Mouse (Mus musculus) cerebellum, adult 18-20 months (tissue): ENCODE measurements around the gene Lpcat1.

Source experiments
- DNase-seq, 2 experiments: peaks; one replicate each; pipeline ENCODE4 v3.0.0; 2021

Lpcat1 gene

GRCm38 (mm10) chr13:73477841-73478240 lies 10.8 kb downstream of the Lpcat1 start:
- DNase-seq: peak; percentile 45 to 52

GRCm38 (mm10) chr13:73482476-73482875 lies 15.5 kb downstream of the Lpcat1 start:
- no peak for DNase-seq

DNA sequence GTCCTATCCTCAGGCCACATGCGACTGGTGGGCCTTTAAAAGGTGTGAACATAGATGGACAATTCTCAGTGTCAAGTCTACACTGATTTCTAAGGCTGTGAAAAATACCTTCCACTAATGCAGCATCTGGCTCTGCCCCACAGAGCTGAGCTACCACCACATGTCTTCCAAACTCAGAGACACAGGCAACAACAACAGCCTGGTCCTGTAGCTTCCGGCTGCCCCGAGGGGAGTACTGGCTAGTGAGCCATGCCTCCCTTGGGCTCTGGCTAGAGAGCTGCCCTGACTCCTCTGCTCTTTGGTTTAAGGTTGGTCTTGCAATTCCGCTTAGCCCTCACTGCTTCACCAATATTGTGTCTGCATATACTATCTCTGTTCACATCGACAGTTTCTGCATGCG lies 16.3 kb downstream of the Lpcat1 start:
- no peak for DNase-seq

- DNase-seq: no peak
Observed at GRCm38 (mm10) chr13:73484171-73484570, 17.2 kb downstream of the Lpcat1 start.

- no peak for DNase-seq
Observed at GRCm38 (mm10) chr13:73488105-73488504, 21.1 kb downstream of the Lpcat1 start.

GRCm38 (mm10) chr13:73488707-73489106 lies 21.7 kb downstream of the Lpcat1 start:
- no peak for DNase-seq

- DNase-seq: no peak
Observed at GRCm38 (mm10) chr13:73489986-73490385, 23.0 kb downstream of the Lpcat1 start.

DNA sequence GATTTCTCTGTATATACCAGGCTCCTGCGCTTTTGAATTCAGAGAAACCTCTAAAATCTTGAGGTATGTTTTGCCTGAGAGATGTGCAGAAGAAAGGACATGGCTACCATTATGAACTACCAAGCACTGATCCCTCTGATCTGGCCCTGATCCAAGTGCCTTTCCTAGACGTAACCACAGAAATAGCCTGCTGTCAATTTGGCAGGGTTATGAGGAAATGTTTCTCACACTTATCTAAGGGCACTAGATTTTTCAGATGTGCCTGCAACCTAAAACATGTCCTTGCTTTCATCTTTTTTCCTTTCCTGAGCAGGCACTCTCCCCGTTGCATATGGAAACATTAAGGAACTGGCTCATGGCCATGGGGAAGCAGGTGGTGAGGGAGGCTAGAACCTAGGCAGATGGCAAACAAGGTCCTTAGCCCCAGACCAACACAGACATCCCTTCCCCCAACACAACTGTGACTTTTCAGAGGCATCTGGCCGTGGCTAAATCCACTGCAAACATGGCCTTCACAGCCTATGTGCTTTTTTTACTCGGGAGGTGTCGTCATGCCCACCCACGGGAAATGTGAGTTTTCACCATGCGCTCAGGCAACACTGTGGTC lies 23.7 kb downstream of the Lpcat1 start:
- DNase-seq: peak; percentile 77 to 83

GRCm38 (mm10) chr13:73493183-73493582 lies 26.2 kb downstream of the Lpcat1 start:
- no peak for DNase-seq

DNA sequence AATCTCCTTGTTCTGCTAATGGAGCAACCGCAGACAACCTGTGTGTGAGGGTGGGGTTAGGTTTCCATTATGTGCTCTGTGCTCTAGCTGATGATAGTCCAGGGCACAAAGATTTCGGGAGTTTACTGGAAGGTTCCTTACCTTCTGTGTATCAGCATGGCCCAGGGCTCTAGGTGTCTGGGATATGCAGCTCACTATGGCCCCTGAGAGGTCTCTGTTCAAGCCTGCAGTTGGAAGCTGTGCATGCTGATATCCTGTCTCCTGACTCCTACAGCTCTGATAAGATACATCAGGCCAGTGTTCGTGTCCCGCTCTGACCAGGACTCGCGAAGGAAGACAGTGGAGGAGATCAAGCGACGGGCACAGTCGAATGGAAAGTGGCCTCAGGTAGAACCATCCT lies 27.5 kb downstream of the Lpcat1 start:
- no peak for DNase-seq

DNA sequence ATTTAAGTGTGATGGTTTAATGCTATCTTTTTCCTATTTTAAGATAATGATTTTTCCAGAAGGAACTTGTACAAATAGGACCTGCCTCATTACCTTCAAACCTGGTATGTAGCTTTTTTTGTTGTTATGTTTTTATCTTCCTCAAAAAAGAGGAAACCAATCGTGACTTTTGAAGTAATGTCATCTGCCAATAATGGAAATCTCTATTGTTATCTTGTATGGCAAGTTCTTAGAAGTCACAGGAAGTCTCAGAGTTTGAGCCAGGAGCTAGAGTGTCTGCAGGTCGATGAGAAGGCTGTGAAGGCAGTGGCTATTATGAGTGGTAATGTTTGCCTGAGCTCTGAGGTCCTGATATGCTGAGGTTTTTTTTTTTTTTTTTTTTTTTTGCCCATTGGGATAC lies 29.1 kb downstream of the Lpcat1 start:
- DNase-seq: no peak

- no peak for DNase-seq
Observed at GRCm38 (mm10) chr13:73499893-73500604, 33.1 kb downstream of the Lpcat1 start.

GRCm38 (mm10) chr13:73502719-73503118 lies 35.7 kb downstream of the Lpcat1 start:
- DNase-seq: peak in 1 of 2 experiments; percentile 29

- peak; percentile 78 to 88 for DNase-seq
Observed at GRCm38 (mm10) chr13:73505686-73506467, 38.9 kb downstream of the Lpcat1 start.

DNA sequence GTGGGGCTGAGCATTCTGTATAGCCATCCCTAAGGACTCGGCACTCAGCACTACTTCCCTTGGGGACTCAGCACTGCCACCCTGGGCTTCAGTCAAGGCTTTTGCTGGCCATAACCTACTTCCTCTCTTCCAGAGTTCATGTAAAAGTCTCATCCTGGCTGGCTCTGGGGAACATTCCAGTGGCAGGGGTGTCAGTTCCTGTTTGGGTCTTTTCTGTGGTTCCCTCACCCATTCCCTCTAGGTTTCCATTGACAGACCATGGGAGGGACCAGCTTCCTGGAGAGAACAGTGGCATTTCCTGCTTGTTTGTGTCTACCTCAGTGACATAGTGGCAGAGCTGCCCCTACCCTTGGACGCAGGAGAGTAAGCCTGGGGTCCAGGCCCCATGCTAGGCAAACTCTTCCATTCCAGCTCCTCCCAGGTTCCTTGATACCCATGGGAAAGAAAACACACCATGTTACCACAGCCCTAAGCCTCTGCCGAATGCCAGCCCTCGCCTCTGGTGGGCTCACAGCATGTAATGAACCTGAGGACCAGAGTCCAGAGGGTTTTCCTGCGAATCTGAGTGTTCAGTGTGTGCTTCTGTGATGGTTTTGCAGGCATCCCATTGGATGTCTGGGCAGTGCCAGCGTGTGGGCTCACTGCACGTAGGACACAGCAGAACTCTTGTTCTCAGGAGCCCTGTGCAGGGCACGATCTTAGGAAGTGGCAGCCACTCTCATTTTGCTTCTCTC lies 42.0 kb downstream of the Lpcat1 start:
- no peak for DNase-seq

- DNase-seq: peak; percentile 44 to 63
Observed at GRCm38 (mm10) chr13:73509869-73510268, 42.9 kb downstream of the Lpcat1 start.

DNA sequence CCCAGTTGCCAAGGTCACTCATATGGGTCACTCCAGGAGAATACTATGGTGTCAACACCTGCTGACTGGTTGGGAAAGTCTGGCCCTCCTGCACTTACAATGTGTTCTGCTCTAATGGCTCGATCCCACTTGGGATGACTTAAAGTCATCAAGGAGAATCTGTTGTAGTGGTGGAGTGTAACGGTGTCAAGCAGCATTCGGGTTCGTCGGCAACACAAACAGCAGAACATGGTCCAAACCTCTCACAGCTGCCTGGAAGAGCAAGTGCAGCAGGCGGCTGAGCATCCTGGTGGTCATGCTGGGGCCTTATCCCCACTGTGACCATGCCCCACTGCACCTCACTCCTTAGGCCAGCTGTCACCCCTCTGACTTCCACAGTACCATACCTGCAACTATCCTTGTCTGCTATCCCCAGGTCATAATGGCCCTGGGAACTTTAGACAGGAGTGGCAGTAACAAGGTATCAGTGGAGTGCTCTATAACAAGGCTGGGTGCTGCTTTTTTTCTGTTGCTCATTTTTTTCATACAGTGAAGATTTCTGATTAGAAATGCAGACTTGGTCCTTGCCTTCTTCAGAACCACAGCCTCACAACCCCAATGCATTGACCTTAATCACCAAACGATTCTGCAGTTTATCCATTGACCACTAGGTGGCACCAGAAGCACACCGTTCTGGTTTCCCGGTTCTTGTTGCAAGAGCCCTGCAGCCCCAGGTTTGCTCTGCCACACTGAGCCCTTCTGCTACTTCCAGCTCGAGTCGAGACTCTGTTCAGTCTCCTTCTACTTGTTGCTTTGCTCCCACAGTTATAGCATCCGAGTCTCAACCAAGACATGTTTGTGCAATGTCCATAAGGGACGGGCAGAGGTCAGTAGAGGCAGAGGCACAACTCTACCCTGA lies 46.0 kb downstream of the Lpcat1 start:
- peak; percentile 75 to 79 for DNase-seq

- no peak for DNase-seq
Observed at GRCm38 (mm10) chr13:73516886-73517285, 49.9 kb downstream of the Lpcat1 start.

- no peak for DNase-seq
Observed at GRCm38 (mm10) chr13:73533716-73534115, 66.7 kb downstream of the Lpcat1 start.

GRCm38 (mm10) chr13:73535287-73535686 lies 68.3 kb downstream of the Lpcat1 start:
- DNase-seq: no peak

DNA sequence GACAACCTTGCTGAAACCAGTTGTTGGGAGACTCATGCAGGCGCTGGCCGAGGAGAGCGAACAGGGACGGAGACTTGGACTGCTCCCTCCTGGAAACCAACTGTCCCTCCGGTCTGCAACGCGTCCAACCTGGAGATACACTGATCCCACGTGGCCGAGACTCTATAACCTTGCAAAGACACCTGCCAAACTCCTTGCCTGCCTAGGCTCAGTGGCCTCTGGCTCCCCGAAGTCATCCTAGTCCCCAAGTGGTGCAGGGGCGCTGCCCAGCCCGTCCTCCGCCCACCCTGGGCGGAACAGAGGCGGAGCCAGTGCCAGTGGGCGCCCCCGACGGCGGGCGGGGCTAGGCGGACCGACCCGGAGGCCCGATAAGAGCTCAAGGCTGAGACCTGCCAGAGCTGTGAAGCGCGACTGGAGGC lies 69.4 kb downstream of the Lpcat1 start, which contains the start of gene Slc6a3:
Slc6a3 (plus strand) TSS at position 345 of the 419 bp plus-strand sequence.
- DNase-seq: no peak

GRCm38 (mm10) chr13:73536824-73537223 lies 69.8 kb downstream of the Lpcat1 start:
- no peak for DNase-seq
